Mouse (Mus musculus) embryonic facial prominence, embryonic 15.5 days (tissue): ENCODE data around the gene 2310011J03Rik. TPM values are rescaled to one million over a fixed set of nuclear protein-coding genes. Genes with fewer than 3 reads are reported as not detected.

Experiments used
- ATAC-seq: fragments of 200-750 bp; cut with Nextera tagmentation; 2 replicates; pipeline ENCODE4 v1.8.0; 2017; ENCODE audit warnings: low read depth, moderate TSS enrichment; ENCODE audit not compliant: insufficient number of reproducible peaks, low FRiP score, low TSS enrichment
- H3K27ac ChIP-seq: fragments of 300-500 bp; sonication (generic); replicated peaks from 2 replicates; pipeline ENCODE4 v1.5.1; 2015; ENCODE audit warnings: mild to moderate bottlenecking, inconsistent platforms
- H3K27me3 ChIP-seq: fragments of 300-500 bp; sonication (generic); 2 replicates; pipeline ENCODE4 v1.6.1; 2015; ENCODE audit warnings: inconsistent platforms
- H3K36me3 ChIP-seq: fragments of 300-500 bp; sonication (generic); 2 replicates; pipeline ENCODE4 v1.6.1; 2015; ENCODE audit warnings: mild to moderate bottlenecking, inconsistent platforms
- H3K4me1 ChIP-seq: fragments of 300-500 bp; sonication (generic); 2 replicates; pipeline ENCODE4 v1.6.1; 2015; ENCODE audit warnings: inconsistent platforms
- H3K4me2 ChIP-seq: fragments of 300-500 bp; sonication (generic); replicated peaks from 2 replicates; pipeline ENCODE4 v1.6.1; 2015; ENCODE audit warnings: mild to moderate bottlenecking, inconsistent platforms
- H3K4me3 ChIP-seq: fragments of 300-500 bp; sonication (generic); replicated peaks from 2 replicates; pipeline ENCODE4 v1.5.1; 2015; ENCODE audit warnings: mild to moderate bottlenecking, inconsistent platforms
- H3K9ac ChIP-seq: fragments of 300-500 bp; sonication (generic); 2 replicates; pipeline ENCODE4 v1.6.1; 2015; ENCODE audit warnings: inconsistent platforms
- H3K9me3 ChIP-seq: fragments of 300-500 bp; sonication (generic); replicated peaks from 2 replicates; pipeline ENCODE4 v1.6.1; 2016; ENCODE audit warnings: inconsistent platforms
- WGBS: fragments of 180-500 bp; shearing (Covaris S2); methylation state at CpG from one replicate; pipeline ENCODE4 v1.1.7; 2015; 5-methylcytosine and 5-hydroxymethylcytosine counted together
- polyA plus RNA-seq: library from polyadenylated mRNA; unstranded; fragments of >200 nt; fragmentation: Nextera tagmentation; extraction: Ambion mirVana; gene quantifications from 2 replicates; pipeline ENCODE4 v1.2.1, GENCODE M21; 2015

Gene 2310011J03Rik
- polyA plus RNA-seq, 1 experiment from 2014 or later = 50.8 TPM

DNA sequence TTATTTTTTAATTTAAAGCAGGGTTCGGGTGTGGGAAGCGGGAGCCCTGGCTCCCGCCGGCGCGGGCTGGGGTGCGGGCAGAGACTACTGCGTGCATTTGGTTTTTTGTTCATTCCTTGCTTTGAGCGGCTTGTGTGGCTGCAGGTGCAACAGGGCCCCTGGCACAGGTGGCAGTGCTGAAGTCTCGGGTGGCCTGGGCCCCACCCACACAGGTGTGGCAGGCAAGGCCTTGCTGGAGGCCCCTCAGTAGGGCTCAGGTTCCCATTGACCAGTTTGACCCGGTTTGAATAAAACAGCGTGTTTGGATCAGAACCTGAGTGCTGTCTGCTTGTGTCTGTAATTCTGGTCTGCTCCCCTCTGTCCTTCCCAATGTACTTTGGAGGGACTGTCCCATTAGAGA is 32.2 kb downstream of the 2310011J03Rik start:
- Histone ChIP-seq H3K36me3 (peaks cover 52% of the 10 kb centered on the region), H3K9ac (no peak overlapping the region), H3K4me2 (no peak overlapping the region), H3K27ac (no peak overlapping the region), H3K27me3 (no peaks in the 10 kb centered on the region), H3K4me1 (peaks cover 5% of the 10 kb centered on the region), H3K4me3 (no peak overlapping the region), H3K9me3 (no peaks in the 10 kb centered on the region)
- ATAC-seq = no peak
- WGBS = 86% methylated on average over 12 of the region's 12 CpGs

DNA sequence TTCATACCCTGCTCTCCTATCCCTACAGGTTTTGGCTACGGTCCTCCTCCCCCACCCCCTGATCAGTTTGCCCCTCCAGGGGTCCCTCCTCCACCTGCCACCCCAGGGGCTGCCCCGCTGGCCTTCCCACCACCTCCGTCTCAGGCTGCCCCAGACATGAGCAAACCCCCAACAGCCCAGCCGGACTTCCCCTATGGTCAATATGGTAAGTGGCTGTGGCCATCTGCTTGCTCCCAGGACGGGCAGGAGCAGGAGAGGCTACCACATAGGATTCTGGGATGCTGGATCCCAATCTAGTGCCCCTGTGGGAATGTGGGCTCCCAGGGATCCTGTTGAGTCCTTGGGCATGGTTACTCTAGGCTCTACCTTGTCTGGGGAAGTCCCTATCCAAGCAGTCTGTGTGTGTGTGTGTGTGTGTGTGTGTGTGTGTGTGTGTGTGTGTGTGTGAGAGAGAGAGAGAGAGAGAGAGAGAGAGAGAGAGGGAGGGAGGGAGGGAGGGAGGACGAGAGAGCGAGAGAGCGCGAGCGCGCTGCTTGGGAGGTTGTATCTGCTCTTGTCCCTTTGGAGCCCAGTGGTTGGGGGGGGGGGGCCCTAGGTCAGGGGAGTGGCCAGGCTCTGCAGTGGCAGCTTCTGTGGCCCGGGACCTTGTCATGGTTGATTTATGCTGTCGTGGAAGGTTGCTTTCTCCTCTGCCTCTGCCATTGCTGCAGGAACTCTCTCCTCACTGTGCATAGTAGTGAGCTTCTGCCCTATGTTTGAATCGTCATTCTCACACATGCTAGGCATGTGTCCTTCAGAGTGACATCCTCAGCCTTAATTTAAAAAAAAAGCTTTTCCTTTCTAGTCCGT is 34.9 kb downstream of the 2310011J03Rik start:
- Histone ChIP-seq H3K4me1 (no peaks in the 10 kb centered on the region), H3K27ac (no peak overlapping the region), H3K4me3 (no peak overlapping the region), H3K9ac (no peak overlapping the region), H3K36me3 (peaks cover 72% of the 10 kb centered on the region), H3K4me2 (no peak overlapping the region), H3K27me3 (no peaks in the 10 kb centered on the region), H3K9me3 (no peaks in the 10 kb centered on the region)
- no peak for ATAC-seq
- 80% methylated on average over 15 of the region's 15 CpGs for WGBS

DNA sequence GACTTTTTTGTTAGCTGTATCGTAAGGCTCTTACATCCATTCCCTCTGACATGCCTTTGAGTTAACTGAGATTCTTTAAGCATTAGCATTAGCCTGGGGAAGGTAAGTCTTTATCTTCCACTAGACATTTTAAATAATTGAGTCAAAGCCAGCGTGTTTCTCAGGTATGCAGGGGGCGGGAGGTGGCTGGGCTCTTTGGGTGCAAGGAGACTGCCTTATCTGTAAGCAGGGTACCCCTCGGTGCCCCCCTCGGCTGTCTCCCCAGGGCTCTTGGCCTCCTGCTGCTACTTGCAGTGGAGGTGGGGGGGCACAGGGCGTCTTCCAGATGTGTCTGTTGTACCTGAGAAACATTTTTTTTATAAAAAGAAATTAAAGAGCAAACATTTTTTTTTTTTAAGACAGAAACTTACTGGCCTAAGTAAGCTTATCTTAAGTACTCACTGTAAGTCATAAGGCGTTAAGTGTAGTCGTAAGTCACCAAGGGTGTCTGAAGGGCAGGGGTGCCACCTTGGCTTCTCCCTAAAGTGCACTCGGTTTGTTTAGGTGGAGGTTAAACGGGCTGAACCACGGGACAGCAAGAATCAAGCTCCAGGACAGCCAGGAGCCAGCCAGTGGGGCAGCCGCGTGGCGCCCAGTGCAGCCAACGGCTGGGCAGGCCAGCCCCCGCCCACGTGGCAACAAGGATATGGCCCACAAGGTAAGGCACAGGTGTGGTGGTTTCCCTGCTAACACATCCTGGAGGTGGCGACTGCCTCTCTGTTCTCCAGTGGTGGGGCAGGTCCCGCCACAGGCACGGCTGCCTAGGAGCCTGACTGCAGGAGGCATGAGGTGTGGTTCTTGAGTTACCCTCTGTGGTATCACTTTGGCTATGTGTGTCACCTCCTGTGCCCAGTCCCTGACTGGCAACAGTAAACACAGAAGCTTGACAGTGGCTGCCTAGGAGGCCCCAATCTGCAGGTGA is 37.6 kb downstream of the 2310011J03Rik start:
- Histone ChIP-seq H3K9ac (no peak overlapping the region), H3K4me1 (no peaks in the 10 kb centered on the region), H3K27ac (no peak overlapping the region; the same call in 1 of the 2 replicates), H3K27me3 (no peaks in the 10 kb centered on the region), H3K9me3 (no peaks in the 10 kb centered on the region), H3K4me3 (no peak overlapping the region), H3K36me3 (peaks cover 87% of the 10 kb centered on the region), H3K4me2 (no peak overlapping the region)
- 81% methylated on average over 20 of the region's 20 CpGs for WGBS
- no peak for ATAC-seq

DNA sequence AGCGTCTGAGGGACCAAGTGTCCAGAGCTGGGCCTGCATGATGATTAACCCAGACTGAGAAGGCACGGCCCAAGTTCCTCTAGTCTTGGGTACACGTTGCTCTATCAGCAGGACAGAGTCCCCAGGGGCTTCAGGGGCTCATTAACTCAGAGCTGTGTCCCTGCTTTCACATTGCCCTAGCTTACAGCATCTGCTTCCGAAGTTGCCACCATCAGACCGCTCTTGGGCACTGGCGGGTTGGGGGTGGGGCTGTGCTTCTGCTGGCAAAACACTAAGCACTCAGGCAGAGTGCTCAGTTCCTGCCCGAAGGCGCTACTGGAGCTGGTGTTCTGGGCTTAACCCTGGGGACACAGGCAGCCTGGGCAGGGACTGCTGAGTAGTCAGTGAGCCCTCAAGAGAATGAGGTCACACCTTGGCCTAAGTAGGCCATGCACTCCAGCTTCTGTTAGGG is 38.4 kb downstream of the 2310011J03Rik start:
- Histone ChIP-seq H3K9ac (no peak overlapping the region), H3K36me3 (peaks cover 90% of the 10 kb centered on the region), H3K27ac (no peak overlapping the region; the same call in 1 of the 2 replicates)

DNA sequence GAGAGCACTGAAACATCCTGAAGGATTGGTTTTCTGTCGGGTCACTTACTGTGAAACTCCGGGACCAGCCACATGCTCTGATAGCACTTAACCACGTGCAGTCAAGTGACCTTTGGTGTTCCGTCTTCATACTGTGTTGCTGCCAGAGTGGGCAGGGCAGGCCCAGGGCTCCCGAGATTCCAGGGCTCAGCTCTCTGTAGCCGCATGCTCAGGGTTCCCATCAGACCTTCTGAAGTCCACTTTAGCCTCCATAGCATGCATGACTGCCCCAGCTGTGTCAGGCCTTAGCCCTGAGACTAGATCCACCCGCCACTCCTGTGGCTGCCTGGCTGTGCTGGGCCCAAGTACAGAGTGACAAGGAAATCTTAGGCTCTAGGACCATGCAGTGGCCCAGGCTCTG is 39.0 kb downstream of the 2310011J03Rik start:
- no peak for ATAC-seq
- Histone ChIP-seq H3K4me2 (no peak overlapping the region), H3K27me3 (no peaks in the 10 kb centered on the region), H3K36me3 (peaks cover 90% of the 10 kb centered on the region), H3K27ac (0 out of 2 replicates have a peak overlapping the region, but pooled peaks have one; percentile 44), H3K9ac (no peak overlapping the region), H3K9me3 (no peaks in the 10 kb centered on the region), H3K4me1 (no peaks in the 10 kb centered on the region), H3K4me3 (no peak overlapping the region)
- 82% methylated on average over 7 of the region's 7 CpGs for WGBS

More for the DNA sequence above, 38.4 kb downstream of the 2310011J03Rik start:
- 73% methylated on average over 8 of the region's 8 CpGs for WGBS
- ATAC-seq = no peak
- Histone ChIP-seq H3K4me2 (no peak overlapping the region), H3K4me1 (no peaks in the 10 kb centered on the region), H3K4me3 (no peak overlapping the region), H3K9me3 (no peaks in the 10 kb centered on the region), H3K27me3 (no peaks in the 10 kb centered on the region)

DNA sequence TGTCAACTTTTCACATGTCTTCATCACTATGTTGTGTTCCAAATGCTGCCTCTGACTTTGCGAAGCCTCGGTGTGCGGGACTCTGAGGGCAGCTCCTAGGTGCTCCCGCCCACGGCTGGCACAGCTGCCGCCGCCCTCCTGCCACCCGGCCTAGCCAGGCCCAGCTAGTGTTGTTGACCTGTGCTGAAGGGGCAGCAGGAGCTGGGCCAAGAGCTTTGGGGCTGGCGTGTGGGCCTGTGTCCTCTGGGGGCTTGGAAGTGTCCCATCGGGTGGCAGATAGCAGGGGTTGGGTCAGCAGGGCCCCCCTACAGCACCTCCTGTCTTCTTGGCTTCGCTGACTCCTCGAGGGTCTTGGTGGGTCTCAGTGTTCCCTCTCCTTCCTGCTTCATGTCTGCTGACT is 41.1 kb downstream of the 2310011J03Rik start:
- Histone ChIP-seq H3K9me3 (no peaks in the 10 kb centered on the region), H3K4me3 (no peak overlapping the region), H3K27me3 (no peaks in the 10 kb centered on the region), H3K4me1 (no peaks in the 10 kb centered on the region), H3K9ac (no peak overlapping the region), H3K27ac (no peak overlapping the region), H3K36me3 (peaks cover 90% of the 10 kb centered on the region), H3K4me2 (no peak overlapping the region)
- no peak for ATAC-seq
- 90% methylated on average over 12 of the region's 12 CpGs for WGBS

DNA sequence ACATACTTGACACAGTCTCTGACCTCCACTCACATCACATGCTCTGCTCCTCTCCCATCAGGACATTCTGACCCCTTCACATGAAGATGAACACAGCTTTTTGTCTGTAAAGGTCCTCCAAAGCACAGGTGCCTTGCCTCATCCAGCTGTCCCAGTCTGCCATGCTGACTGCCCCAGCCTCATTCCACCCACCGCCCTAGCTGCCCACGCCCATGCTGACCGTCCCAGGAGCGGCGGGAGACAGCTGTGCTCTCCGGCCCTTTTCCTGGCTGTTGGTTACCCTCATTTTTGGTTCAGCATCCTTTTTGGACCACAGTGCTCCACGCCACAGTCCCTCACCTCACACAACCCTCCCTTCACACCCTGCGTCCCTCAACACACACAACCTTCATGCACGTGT is 41.9 kb downstream of the 2310011J03Rik start:
- Histone ChIP-seq H3K9ac (no peak overlapping the region), H3K36me3 (peaks cover 90% of the 10 kb centered on the region), H3K27ac (no peak overlapping the region), H3K4me2 (no peak overlapping the region), H3K9me3 (no peaks in the 10 kb centered on the region), H3K4me1 (peaks cover 5% of the 10 kb centered on the region; the same call in 1 of the 2 replicates), H3K4me3 (no peak overlapping the region), H3K27me3 (no peaks in the 10 kb centered on the region)
- WGBS = 93% methylated on average over 9 of the region's 9 CpGs
- ATAC-seq = no peak

DNA sequence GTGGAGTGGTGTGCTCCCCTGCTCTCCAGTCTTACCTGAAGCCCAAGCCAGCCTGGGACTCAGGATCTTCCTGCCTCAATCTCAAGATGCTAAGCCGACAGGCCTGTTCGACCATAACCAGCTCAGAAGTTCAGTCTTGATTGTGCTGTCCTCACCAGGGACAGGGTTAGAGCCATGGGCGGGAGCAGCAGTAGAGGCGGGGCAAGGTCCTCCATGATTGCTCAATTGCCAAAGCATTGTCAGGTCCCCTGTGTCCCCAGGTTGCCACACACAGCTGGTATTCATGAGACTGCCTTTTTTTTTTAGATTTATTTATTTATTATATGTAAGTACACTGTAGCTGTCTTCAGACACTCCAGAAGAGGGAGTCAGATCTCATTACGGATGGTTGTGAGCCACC is 44.1 kb downstream of the 2310011J03Rik start:
- H3K36me3 ChIP-seq = peaks cover 77% of the 10 kb centered on the region
- WGBS = 70% methylated on average over 5 of the region's 5 CpGs
- no peak overlapping the region for H3K4me3 ChIP-seq
- H3K27me3 ChIP-seq = no peaks in the 10 kb centered on the region
- ATAC-seq = no peak
- H3K27ac ChIP-seq = no peak overlapping the region
- H3K4me2 ChIP-seq = no peak overlapping the region
- peaks cover 19% of the 10 kb centered on the region for H3K4me1 ChIP-seq
- H3K9ac ChIP-seq = no peak overlapping the region
- H3K9me3 ChIP-seq = no peaks in the 10 kb centered on the region

DNA sequence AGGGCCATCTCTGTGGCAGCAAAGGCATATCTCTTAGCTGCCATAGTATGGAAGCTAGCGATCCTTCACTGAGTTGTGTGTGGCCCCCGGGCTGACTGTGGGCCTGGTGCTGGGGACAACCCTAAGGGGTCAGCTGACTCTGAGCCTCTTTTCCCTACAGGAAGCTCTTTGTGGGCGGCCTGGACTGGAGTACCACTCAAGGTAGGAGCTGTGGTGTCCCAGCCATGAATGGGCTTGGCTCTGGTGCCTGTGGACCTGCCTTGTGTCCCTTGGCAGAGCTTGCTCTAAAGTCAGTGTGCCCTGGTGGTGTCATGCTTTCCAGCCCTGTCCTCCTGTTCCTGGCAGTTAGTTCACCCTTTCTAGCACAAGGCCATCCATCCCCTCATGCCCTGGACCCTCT is 46.5 kb downstream of the 2310011J03Rik start:
- Histone ChIP-seq H3K4me2 (no peak overlapping the region), H3K27ac (no peak overlapping the region), H3K27me3 (no peaks in the 10 kb centered on the region), H3K4me3 (no peak overlapping the region), H3K9me3 (no peaks in the 10 kb centered on the region), H3K4me1 (peaks cover 36% of the 10 kb centered on the region), H3K36me3 (peaks cover 61% of the 10 kb centered on the region), H3K9ac (peak overlapping the region; percentile 6; the same call in 1 of the 2 replicates)
- WGBS = 90% methylated on average over 3 of the region's 3 CpGs
- no peak for ATAC-seq

DNA sequence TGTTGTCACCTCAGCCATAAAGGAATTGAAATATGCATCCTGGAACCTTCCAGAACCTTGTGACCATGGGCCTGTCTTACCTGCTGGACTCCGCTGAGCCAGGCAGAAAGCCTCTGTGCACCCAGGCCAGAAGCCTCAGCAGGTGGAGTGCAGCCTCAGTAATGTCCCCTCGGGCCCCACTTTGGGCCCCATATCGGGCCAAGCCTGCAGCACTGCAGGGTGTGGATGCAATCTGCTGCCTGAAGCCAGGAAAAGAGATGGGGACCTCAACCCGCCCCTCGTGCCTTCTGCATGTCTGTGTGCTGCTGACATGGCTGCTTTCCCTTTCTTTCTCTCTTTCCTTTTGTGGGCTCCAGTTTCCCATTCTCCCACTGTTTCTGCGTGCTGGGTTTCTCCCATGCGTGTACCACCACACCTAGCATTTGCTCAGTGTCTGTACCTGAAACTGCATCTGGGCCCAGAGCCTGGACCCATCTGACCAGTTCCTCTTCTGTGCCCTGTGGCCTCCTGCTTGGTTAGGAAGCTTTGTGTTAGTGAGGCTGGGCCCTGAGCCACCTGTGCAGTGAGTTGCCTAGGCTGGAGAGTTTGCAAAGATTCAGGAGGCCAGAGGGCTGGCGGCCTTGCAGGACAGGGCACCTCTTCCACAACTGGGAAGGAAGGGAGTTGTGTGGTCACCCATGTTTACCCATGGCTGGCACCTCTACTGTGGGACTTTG is 48.3 kb downstream of the 2310011J03Rik start:
- ATAC-seq = no peak

More for the DNA sequence above, 48.3 kb downstream of the 2310011J03Rik start:
- 91% methylated on average over 8 of the region's 8 CpGs for WGBS
- Histone ChIP-seq H3K27me3 (no peaks in the 10 kb centered on the region), H3K4me1 (peaks cover 52% of the 10 kb centered on the region), H3K4me2 (no peak overlapping the region), H3K4me3 (no peak overlapping the region), H3K36me3 (peaks cover 50% of the 10 kb centered on the region), H3K9ac (no peak overlapping the region), H3K27ac (no peak overlapping the region), H3K9me3 (no peaks in the 10 kb centered on the region)
